Mouse (Mus musculus) intestine, embryonic 16.5 days (tissue): Measurements from ENCODE around the gene Hook2. TPM values are rescaled to one million over a fixed set of nuclear protein-coding genes. Genes with fewer than 3 reads are reported as not detected.

Experiments
- ATAC-seq: fragments of 200-750 bp; cut with Nextera tagmentation; 2 replicates; pipeline ENCODE4 v1.8.0; 2017; ENCODE audit warnings: moderate TSS enrichment, moderate library complexity
- H3K27ac ChIP-seq: fragments of 300-500 bp; sonication (generic); 2 replicates; pipeline ENCODE4 v1.5.1; 2014; ENCODE audit warnings: mild to moderate bottlenecking, low read length
- H3K27me3 ChIP-seq: fragments of 300-500 bp; sonication (generic); replicated peaks from 2 replicates; pipeline ENCODE4 v1.6.1; 2014; ENCODE audit warnings: low read length, control low read depth, mixed read lengths; ENCODE audit not compliant: control insufficient read depth, insufficient read depth
- H3K36me3 ChIP-seq: fragments of 300-500 bp; sonication (generic); 2 replicates; pipeline ENCODE4 v1.6.1; 2014; ENCODE audit warnings: low read length, control low read depth; ENCODE audit not compliant: control insufficient read depth, insufficient read depth
- H3K4me1 ChIP-seq: fragments of 300-500 bp; sonication (generic); 2 replicates; pipeline ENCODE4 v1.6.1; 2014; ENCODE audit warnings: low read length, control low read depth, mixed read lengths; ENCODE audit not compliant: control insufficient read depth, insufficient read depth
- H3K4me2 ChIP-seq: fragments of 300-500 bp; sonication (generic); 2 replicates; pipeline ENCODE4 v1.6.1; 2014; ENCODE audit warnings: low read depth, low read length, control low read depth
- H3K4me3 ChIP-seq: fragments of 300-500 bp; sonication (generic); 2 replicates; pipeline ENCODE4 v1.5.1; 2014; ENCODE audit warnings: mild to moderate bottlenecking, low read length
- H3K9ac ChIP-seq: fragments of 300-500 bp; sonication (generic); 2 replicates; pipeline ENCODE4 v1.6.1; 2014; ENCODE audit warnings: low read depth, low read length
- H3K9me3 ChIP-seq: fragments of 300-500 bp; sonication (generic); 2 replicates; pipeline ENCODE4 v1.6.1; 2016; ENCODE audit warnings: low read length, control low read depth; ENCODE audit not compliant: control insufficient read depth
- WGBS: fragments of 180-500 bp; shearing (Covaris S2); extraction: QIAGEN DNeasy Blood & Tissue Kit; methylation state at CpG from one replicate; pipeline ENCODE4 v1.1.7; 2014; 5-methylcytosine and 5-hydroxymethylcytosine counted together
- polyA plus RNA-seq: library from polyadenylated mRNA; unstranded; fragments of >200 nt; fragmentation: Nextera tagmentation; extraction: Ambion mirVana; gene quantifications from 2 replicates; pipeline ENCODE4 v1.2.1, GENCODE M21; 2015

Gene Hook2
- polyA plus RNA-seq, 1 experiment from 2014 or later: 96.9 TPM

DNA sequence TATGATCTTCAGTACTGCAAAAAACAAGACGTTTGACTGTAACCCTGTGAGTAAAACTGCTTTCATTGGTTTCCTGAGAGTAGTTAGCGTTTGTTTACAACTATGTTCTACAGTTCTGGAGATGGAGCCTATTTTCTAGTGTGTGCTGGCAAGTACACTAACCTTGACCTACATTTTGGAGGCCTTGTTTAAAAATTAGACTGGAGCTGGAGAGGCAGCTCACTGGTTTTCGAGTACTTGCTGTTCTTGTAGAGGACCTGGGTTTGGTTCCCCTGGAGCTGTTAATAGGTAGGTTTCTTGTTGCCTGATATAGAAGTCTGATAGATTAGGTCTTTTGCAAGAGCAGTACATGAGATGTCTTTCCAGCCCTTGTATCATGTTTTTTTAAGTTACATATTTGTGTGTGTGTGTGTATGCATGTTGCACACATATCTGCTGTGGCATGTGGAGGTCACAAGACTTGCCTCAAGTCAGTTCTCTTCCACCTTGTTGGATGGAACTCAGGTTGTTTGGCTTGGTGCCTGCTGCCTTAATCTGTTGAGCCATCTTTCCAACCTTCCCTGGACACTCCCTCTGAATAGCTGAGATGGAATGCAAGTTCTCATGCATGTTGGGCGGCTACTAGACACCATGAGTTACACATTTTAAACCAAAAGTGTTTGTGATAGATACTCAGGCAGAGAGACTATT is 42.4 kb downstream of the Hook2 start:
- Histone ChIP-seq H3K36me3 (peaks cover 15% of the 10 kb centered on the region), H3K4me3 (no peak overlapping the region), H3K27me3 (no peaks in the 10 kb centered on the region), H3K9me3 (no peaks in the 10 kb centered on the region), H3K4me2 (no peak overlapping the region), H3K27ac (no peak overlapping the region), H3K9ac (no peak overlapping the region), H3K4me1 (peaks cover 24% of the 10 kb centered on the region)
- no peak for ATAC-seq
- WGBS: 76% methylated on average over 4 of the region's 4 CpGs

DNA sequence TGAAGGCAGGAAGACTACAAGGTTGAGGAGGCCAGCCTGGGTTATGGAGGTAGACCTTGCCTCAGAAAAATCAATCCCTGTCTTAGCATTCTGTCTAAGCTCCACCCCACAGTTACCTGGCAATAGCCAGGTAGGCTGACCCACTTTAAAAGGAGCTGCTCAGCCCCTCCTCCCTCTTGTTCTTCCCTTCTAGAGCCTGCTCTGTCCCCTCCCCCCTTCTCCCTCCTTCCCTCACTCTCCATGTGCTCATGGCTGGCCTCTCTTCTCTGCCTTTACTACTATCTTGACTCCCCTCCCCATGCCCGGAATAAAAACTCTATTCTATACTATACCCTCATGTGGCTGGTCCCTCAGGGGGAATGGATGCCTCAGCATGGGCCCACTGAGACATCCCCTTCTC is 43.5 kb downstream of the Hook2 start:
- Histone ChIP-seq H3K9me3 (no peaks in the 10 kb centered on the region), H3K4me3 (no peak overlapping the region), H3K27me3 (no peaks in the 10 kb centered on the region), H3K27ac (no peak overlapping the region), H3K36me3 (peaks cover 15% of the 10 kb centered on the region), H3K4me2 (no peak overlapping the region), H3K4me1 (peaks cover 20% of the 10 kb centered on the region), H3K9ac (no peak overlapping the region)
- ATAC-seq: no peak
- 48% methylated on average over 1 of the region's 1 CpGs for WGBS

DNA sequence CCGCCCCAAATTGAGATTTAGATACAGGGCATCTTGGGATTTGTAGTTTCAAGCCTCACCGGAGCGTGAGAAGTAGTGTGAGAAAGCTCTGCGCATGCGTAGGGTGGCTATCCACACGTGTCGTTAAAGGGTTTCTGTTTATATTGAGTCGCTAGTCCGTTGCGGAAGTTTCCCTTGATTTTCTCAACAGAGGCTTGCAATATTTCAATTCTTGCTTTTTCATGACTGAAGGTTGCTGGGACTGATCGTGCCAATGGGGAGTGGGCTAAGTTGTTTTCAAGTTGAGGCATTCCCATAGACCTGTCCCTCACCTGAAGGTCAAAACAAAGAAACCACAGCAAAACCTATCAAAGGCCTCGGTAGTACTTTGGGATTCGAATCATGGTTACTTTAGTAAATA is 44.4 kb downstream of the Hook2 start:
- Histone ChIP-seq H3K27me3 (no peaks in the 10 kb centered on the region), H3K4me2 (peak overlapping the region; percentile 81), H3K9me3 (no peaks in the 10 kb centered on the region), H3K4me3 (peak overlapping the region; percentile 84), H3K27ac (peak overlapping the region; percentile 84), H3K9ac (peak overlapping the region; percentile 75), H3K36me3 (peaks cover 13% of the 10 kb centered on the region), H3K4me1 (peaks cover 16% of the 10 kb centered on the region)
- 1% methylated on average over 13 of the region's 13 CpGs for WGBS
- no peak for ATAC-seq

GRCm38 (mm10) chr8:85035165-85035727 is 44.8 kb downstream of the Hook2 start:
- H3K4me3 ChIP-seq: peak overlapping the region; percentile 84
- H3K9me3 ChIP-seq: no peaks in the 10 kb centered on the region
- H3K36me3 ChIP-seq: peaks cover 9% of the 10 kb centered on the region
- H3K27ac ChIP-seq: peak overlapping the region; percentile 84
- ATAC-seq: no peak
- peak overlapping the region; percentile 75 for H3K9ac ChIP-seq
- H3K4me1 ChIP-seq: peaks cover 16% of the 10 kb centered on the region
- 3% methylated on average over 12 of the region's 12 CpGs for WGBS
- H3K27me3 ChIP-seq: no peaks in the 10 kb centered on the region
- peak overlapping the region; percentile 81 for H3K4me2 ChIP-seq

DNA sequence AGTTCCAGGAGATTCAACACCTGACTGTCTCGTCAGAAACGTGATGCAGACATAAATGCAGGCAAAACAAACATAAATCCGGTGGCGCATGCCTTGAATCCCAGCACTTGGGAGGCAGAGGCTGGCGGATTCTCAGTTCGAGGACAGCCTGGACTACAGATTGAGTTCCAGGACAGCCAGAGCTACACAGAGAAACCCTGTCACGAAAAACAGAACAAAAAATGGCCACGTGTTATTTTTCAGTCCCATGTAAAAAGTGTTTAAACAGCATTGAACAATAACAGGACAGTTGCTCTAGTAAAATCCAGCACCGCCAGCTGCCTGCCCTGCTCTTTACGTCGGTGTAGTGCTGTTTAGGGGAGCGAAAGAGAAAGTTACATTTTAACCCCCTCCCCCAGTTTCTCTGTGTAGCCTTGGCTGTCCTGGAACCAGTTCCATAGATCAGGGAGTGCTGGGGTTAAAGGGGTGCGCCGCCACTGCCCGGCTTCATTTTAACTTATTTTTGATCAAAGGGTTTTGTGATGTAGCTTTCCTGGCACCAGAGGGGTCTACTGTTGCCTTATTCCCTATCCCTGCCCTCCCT is 45.4 kb downstream of the Hook2 start:
- ATAC-seq: peak; percentile 24; the same call in 1 of the 2 replicates
- H3K4me3 ChIP-seq: peak overlapping the region; percentile 84
- under 1% methylated on average over 15 of the region's 15 CpGs for WGBS
- peak overlapping the region; percentile 81 for H3K4me2 ChIP-seq
- no peaks in the 10 kb centered on the region for H3K27me3 ChIP-seq
- H3K9me3 ChIP-seq: no peaks in the 10 kb centered on the region
- peaks cover 16% of the 10 kb centered on the region for H3K4me1 ChIP-seq
- peak overlapping the region; percentile 84 for H3K27ac ChIP-seq
- peak overlapping the region; percentile 75 for H3K9ac ChIP-seq
- H3K36me3 ChIP-seq: peaks cover 14% of the 10 kb centered on the region

DNA sequence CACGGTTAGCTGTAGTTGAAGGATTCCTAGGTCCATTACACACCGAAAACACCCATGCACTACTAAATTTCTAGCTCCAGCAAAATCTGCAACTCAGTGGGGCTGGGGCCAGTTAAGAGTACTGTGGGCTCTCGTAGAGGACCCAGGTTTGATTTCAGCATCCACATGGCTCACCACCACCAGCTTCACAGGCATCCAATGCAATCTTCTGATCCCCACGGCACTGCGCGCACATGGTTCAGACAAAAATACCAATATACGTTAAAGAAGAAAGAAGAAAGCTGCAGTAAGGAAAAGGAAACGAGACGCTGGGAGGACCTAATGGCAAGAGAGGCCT is 45.9 kb downstream of the Hook2 start:
- WGBS: under 1% methylated on average over 9 of the region's 9 CpGs
- Histone ChIP-seq H3K27me3 (no peaks in the 10 kb centered on the region), H3K4me2 (peak overlapping the region; percentile 81), H3K9ac (peak overlapping the region; percentile 75), H3K4me1 (peaks cover 16% of the 10 kb centered on the region), H3K36me3 (peaks cover 14% of the 10 kb centered on the region), H3K4me3 (peak overlapping the region; percentile 84), H3K27ac (peak overlapping the region; percentile 84), H3K9me3 (no peaks in the 10 kb centered on the region)
- ATAC-seq: peak; percentile 17

- ATAC-seq: peak; percentile 90
- Histone ChIP-seq H3K27ac (peak within 1 kb of the TSS; percentile 100), H3K9ac (peak within 1 kb of the TSS; percentile 99), H3K4me2 (peak within 1 kb of the TSS; percentile 88), H3K4me1 (peaks cover 16% of the 10 kb centered on the region), H3K9me3 (no peaks in the 10 kb centered on the region), H3K36me3 (peaks cover 11% of the 10 kb centered on the region), H3K27me3 (no peaks in the 10 kb centered on the region), H3K4me3 (peak within 1 kb of the TSS; percentile 84)
- WGBS: under 1% methylated on average over 59 of the region's 59 CpGs
Observed at GRCm38 (mm10) chr8:85036718-85037365, 46.4 kb downstream of the Hook2 start, which contains the start of gene Tnpo2. TSS of gene Tnpo2 (plus strand) at chr8:85036915.

GRCm38 (mm10) chr8:85037366-85037680 is 46.9 kb downstream of the Hook2 start:
- peak; percentile 37 for ATAC-seq
- H3K4me1 ChIP-seq: peaks cover 16% of the 10 kb centered on the region
- 0% methylated on average over 14 of the region's 14 CpGs for WGBS
- H3K4me2 ChIP-seq: peak overlapping the region; percentile 88
- H3K9ac ChIP-seq: peak overlapping the region; percentile 99
- peaks cover 8% of the 10 kb centered on the region for H3K36me3 ChIP-seq
- H3K27ac ChIP-seq: peak overlapping the region; percentile 100
- no peaks in the 10 kb centered on the region for H3K9me3 ChIP-seq
- no peaks in the 10 kb centered on the region for H3K27me3 ChIP-seq
- H3K4me3 ChIP-seq: peak overlapping the region; percentile 84

DNA sequence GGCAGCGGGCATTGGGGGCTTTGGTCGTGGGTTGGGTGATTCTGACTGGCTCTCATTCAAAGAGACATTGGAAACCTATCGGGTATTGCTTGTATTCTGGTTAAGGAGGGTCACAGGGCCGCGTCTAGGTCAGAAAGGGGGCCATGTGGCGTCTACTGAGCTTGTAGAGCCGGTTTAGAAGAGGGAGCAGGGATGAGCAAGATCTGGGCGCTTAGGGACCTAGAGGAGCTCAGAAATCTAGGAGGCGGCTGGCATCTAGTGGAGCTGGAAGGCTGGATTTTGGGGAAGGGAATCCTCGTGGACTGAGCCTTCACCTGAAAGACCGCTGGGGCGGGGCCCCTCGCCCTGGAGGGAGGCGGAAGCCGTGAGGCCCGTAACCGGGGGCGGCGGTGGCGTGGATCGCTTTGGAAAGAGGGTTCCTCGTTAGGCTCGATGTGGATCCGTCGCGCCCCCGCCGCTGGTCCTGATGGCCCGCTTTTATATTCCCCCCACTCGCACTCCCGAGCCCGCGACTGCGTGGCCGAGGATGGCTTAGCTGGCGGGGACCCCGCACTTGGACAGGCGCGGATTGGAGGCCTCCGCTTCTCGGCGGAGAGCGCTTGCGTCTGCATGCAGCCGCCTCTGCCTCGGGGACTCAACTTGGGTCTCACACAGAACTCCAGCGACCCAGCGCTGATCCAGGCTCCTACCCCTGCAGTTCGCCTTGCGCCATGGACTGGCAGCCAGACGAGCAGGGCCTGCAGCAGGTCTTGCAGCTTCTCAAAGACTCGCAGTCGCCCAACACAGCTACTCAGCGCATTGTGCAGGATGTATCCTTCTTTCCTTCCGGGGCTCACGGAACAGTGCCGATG is 47.5 kb downstream of the Hook2 start:
- H3K27ac ChIP-seq: peak overlapping the region; percentile 100
- H3K4me1 ChIP-seq: peaks cover 16% of the 10 kb centered on the region
- peak overlapping the region; percentile 84 for H3K4me3 ChIP-seq
- under 1% methylated on average over 57 of the region's 57 CpGs for WGBS
- peak; percentile 29 for ATAC-seq
- no peaks in the 10 kb centered on the region for H3K27me3 ChIP-seq
- H3K36me3 ChIP-seq: peaks cover 8% of the 10 kb centered on the region
- no peaks in the 10 kb centered on the region for H3K9me3 ChIP-seq
- peak overlapping the region; percentile 88 for H3K4me2 ChIP-seq
- peak overlapping the region; percentile 99 for H3K9ac ChIP-seq
